Mouse (Mus musculus) hindbrain, embryonic 16.5 days (tissue): Measurements from ENCODE around the gene Cideb. TPM values are rescaled to one million over a fixed set of nuclear protein-coding genes. Genes with fewer than 3 reads are reported as not detected.
"Not testable (repeated sequence)": the region's sequence is repeated elsewhere in the genome, so short reads cannot be mapped to it uniquely, and the experiment has no call there.

Source experiments
- ATAC-seq: fragments of 200-750 bp; cut with Nextera tagmentation; 2 replicates; pipeline ENCODE4 v1.8.0; 2017; ENCODE audit warnings: moderate TSS enrichment, moderate library complexity
- H3K27ac ChIP-seq: fragments of 300-500 bp; sonication (generic); 2 replicates; pipeline ENCODE4 v1.5.1; 2014; ENCODE audit warnings: low read depth, mild to moderate bottlenecking, control low read depth, low read length, moderate library complexity
- H3K27me3 ChIP-seq: fragments of 300-500 bp; sonication (generic); replicated peaks from 2 replicates; pipeline ENCODE4 v1.6.1; 2014; ENCODE audit warnings: low read length; ENCODE audit not compliant: control insufficient read depth, insufficient read depth
- H3K36me3 ChIP-seq: fragments of 300-500 bp; sonication (generic); 2 replicates; pipeline ENCODE4 v1.6.1; 2014; ENCODE audit warnings: mild to moderate bottlenecking, low read length, moderate library complexity, mixed read lengths; ENCODE audit not compliant: control insufficient read depth, insufficient read depth
- H3K4me1 ChIP-seq: fragments of 300-500 bp; sonication (generic); 2 replicates; pipeline ENCODE4 v1.6.1; 2014; ENCODE audit warnings: low read depth, low read length; ENCODE audit not compliant: control insufficient read depth, insufficient read depth
- H3K4me2 ChIP-seq: fragments of 300-500 bp; sonication (generic); 2 replicates; pipeline ENCODE4 v1.6.1; 2014; ENCODE audit warnings: mild to moderate bottlenecking, low read length, control low read depth, moderate library complexity
- H3K4me3 ChIP-seq: fragments of 300-500 bp; sonication (generic); 2 replicates; pipeline ENCODE4 v1.5.1; 2014; ENCODE audit warnings: mild to moderate bottlenecking, low read length, control low read depth, moderate library complexity
- H3K9ac ChIP-seq: fragments of 300-500 bp; sonication (generic); 2 replicates; pipeline ENCODE4 v1.6.1; 2014; ENCODE audit warnings: low read depth, mild to moderate bottlenecking, control low read depth, low read length, moderate library complexity
- H3K9me3 ChIP-seq: fragments of 300-500 bp; sonication (generic); 2 replicates; pipeline ENCODE4 v1.6.1; 2014; ENCODE audit warnings: mild to moderate bottlenecking, low read length, moderate library complexity; ENCODE audit not compliant: control insufficient read depth
- WGBS: fragments of 180-500 bp; shearing (Covaris S2); extraction: QIAGEN DNeasy Blood & Tissue Kit; methylation state at CpG from one replicate; pipeline ENCODE4 v1.1.7; 2014; 5-methylcytosine and 5-hydroxymethylcytosine counted together
- polyA plus RNA-seq: library from polyadenylated mRNA; unstranded; fragments of >200 nt; fragmentation: Nextera tagmentation; extraction: Ambion mirVana; gene quantifications from 2 replicates; pipeline ENCODE4 v1.2.1, GENCODE M21; 2015

Gene Cideb
- polyA plus RNA-seq, 1 experiment from 2014 or later: 0.63 TPM

DNA sequence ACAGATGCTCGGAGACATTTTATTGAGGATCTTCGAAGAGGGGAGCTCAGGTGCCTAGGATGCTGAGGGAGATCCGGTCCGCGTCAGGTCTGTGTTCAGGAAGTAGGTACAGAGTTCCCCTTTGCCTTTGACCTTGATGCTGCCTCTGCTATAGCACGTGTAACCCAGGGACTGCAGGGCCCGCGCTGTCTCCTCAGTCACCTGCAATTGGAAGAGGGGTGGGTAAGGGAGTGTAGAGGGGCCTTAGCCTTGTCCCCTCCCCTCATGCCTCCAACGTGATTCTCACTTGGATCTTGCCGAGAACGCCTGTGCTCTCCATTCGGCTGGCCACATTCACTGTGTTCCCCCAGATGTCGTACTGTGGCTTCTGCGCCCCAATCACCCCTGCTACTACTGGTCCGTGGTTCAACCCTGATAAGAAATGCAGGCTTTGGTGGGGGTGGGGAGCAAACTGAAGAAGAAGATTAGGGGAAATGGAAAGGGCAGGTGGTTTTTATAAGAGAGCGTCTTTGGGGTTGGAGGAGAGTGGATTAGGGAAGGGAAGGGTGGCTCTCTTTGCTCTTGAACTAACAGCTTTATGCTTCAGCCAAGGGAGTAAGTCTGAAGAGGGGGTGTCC lies 10.9 kb upstream of the Cideb start:
- Histone ChIP-seq H3K4me2 (no peak overlapping the region), H3K27ac (no peak overlapping the region), H3K4me1 (peaks cover 8% of the 10 kb centered on the region), H3K9me3 (no peaks in the 10 kb centered on the region), H3K4me3 (no peak overlapping the region), H3K9ac (no peak overlapping the region), H3K36me3 (no peaks in the 10 kb centered on the region), H3K27me3 (peaks cover 21% of the 10 kb centered on the region)
- WGBS: 85% methylated on average over 16 of the region's 16 CpGs
- no peak for ATAC-seq

DNA sequence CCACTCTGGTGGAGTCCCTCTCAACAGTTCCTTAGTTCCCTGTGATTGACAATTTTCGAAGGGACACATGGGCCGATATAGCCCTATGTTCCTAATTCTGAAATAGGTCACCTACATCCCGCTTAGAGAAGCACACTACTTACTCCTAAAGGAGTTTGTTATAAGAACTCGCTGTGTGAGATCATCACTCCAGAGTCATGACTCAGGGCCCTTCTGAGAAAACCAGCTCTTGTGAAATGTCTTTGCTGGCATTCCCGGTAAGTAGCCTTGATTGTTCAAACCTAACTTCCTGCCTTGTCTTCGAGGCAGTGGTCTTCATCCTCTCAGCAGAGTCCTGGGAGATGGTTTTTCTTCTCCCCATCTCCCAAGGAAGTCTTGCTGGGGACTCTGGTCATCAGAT lies 10.3 kb upstream of the Cideb start:
- Histone ChIP-seq H3K4me1 (peaks cover 8% of the 10 kb centered on the region), H3K27me3 (peaks cover 22% of the 10 kb centered on the region), H3K27ac (no peak overlapping the region), H3K9me3 (no peaks in the 10 kb centered on the region), H3K36me3 (no peaks in the 10 kb centered on the region), H3K9ac (no peak overlapping the region), H3K4me2 (no peak overlapping the region), H3K4me3 (no peak overlapping the region)
- ATAC-seq: no peak
- 89% methylated on average over 6 of the region's 6 CpGs for WGBS

DNA sequence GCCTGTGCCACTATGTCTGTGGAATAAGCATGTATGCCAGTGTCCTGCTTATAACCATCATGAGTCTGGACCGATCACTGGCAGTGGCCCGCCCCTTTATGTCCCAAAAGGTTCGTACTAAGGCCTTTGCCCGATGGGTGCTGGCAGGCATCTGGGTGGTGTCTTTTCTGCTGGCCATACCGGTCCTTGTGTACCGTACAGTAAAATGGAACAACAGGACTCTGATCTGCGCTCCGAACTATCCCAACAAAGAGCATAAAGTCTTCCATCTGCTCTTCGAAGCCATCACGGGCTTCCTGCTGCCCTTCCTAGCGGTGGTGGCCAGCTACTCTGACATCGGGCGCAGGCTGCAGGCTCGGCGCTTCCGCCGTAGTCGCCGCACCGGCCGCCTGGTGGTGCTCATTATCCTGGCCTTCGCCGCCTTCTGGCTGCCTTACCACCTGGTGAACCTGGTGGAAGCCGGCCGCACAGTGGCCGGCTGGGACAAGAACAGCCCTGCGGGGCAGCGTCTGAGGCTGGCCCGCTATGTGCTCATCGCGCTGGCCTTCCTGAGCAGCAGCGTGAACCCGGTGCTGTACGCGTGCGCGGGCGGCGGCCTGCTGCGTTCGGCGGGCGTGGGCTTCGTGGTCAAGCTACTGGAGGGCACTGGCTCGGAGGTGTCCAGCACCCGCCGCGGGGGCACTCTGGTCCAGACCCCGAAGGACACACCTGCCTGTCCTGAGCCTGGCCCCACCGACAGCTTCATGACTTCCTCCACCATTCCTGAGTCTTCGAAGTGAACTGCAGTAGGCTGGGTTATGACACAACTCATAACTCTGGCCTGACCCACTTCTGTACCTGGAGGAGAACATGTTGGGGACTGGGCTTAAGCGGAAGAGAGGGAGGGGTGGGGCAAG lies 9.5 kb upstream of the Cideb start:
- peak; percentile 71 for ATAC-seq
- Histone ChIP-seq H3K4me3 (peak overlapping the region; percentile 46), H3K4me1 (peaks cover 8% of the 10 kb centered on the region), H3K9me3 (no peaks in the 10 kb centered on the region), H3K4me2 (peak overlapping the region; percentile 84), H3K36me3 (no peaks in the 10 kb centered on the region), H3K27me3 (peaks cover 23% of the 10 kb centered on the region), H3K27ac (no peak overlapping the region; the same call in 1 of the 2 replicates), H3K9ac (peak overlapping the region; percentile 70)
- WGBS: 11% methylated on average over 52 of the region's 52 CpGs

DNA sequence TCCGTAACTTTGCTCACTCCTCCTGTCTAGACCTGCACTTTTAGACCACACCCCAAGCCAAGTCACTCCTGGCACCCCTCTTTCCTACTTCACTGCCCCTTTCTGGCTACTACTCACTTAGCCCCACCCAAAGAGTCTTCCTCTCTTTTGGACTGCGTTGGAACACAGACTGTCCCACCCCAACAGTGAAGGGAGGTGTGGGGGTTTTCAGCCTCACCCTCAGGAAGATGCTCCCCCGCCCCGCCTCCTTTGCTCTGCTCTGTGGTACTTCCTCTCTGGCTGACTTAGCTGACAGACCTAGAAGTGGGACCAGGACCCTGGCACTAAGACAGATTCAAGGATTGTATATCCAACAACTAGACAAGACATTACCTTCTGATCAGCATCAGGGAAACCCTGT lies 7.4 kb upstream of the Cideb start, which contains the start of gene Ltb4r1:
TSS of gene Ltb4r1 (plus strand) at position 267 of the 400 bp plus-strand sequence.
- Histone ChIP-seq H3K9ac (no peak within 1 kb of the TSS), H3K4me2 (no peak within 1 kb of the TSS), H3K4me3 (no peak within 1 kb of the TSS), H3K27me3 (peaks cover 31% of the 10 kb centered on the region), H3K36me3 (no peaks in the 10 kb centered on the region), H3K4me1 (peaks cover 14% of the 10 kb centered on the region), H3K27ac (no peak within 1 kb of the TSS), H3K9me3 (no peaks in the 10 kb centered on the region)
- no peak for ATAC-seq
- WGBS: 76% methylated on average over 4 of the region's 4 CpGs

DNA sequence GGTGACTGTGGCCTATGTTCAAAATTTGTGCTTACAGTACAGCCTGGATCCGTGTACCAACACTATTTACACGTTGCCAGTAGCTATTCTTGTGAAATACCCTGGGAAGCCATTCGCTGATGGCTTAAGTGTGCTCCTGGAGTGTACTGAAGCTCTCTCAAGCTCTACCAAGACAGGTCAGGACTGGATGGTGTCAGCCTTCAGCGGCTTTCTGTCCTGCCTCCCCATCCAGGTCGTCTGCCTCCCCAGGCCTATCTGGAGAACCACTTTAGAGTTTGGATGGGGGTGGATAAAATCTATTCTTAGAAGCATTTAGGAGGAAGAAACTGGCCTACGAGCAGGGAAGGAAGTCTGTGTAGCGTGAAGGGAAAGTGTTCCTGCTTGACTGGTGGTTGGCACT lies 4.9 kb upstream of the Cideb start:
- H3K27me3 ChIP-seq: peaks cover 29% of the 10 kb centered on the region
- no peak overlapping the region for H3K4me3 ChIP-seq
- ATAC-seq: no peak
- no peaks in the 10 kb centered on the region for H3K9me3 ChIP-seq
- H3K4me1 ChIP-seq: peaks cover 14% of the 10 kb centered on the region
- H3K36me3 ChIP-seq: no peaks in the 10 kb centered on the region
- 53% methylated on average over 7 of the region's 7 CpGs for WGBS
- peak overlapping the region; percentile 81; the same call in 1 of the 2 replicates for H3K4me2 ChIP-seq
- H3K27ac ChIP-seq: no peak overlapping the region
- no peak overlapping the region for H3K9ac ChIP-seq

DNA sequence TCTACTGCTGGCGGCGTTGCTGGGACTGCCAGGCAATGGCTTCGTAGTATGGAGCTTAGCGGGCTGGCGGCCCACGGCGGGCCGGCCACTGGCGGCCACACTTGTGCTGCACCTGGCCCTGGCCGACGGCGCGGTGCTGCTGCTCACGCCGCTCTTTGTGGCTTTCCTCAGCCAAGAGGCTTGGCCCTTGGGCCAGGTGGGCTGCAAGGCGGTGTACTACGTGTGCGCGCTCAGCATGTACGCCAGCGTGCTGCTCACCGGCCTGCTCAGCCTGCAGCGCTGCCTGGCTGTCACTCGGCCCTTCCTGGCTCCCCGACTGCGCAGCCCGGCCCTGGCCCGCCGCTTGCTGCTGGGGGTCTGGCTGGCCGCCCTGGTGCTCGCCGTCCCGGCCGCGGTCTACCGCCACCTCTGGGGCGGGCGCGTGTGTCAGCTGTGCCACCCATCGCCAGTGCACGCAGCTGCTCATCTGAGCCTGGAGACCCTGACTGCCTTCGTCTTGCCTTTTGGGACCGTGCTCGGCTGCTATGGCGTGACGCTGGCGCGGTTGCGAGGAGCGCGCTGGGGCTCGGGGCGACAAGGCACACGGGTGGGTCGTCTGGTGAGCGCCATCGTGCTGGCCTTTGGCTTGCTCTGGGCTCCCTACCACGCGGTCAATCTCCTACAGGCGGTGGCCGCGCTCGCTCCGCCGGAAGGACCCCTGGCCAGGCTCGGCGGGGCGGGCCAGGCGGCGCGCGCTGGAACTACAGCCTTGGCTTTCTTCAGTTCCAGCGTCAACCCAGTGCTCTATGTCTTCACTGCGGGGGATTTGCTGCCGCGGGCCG lies 4.0 kb upstream of the Cideb start:
- H3K4me3 ChIP-seq: peak overlapping the region; percentile 51
- ATAC-seq: peak; percentile 74
- peak overlapping the region; percentile 75 for H3K9ac ChIP-seq
- H3K27ac ChIP-seq: peak overlapping the region; percentile 37
- 0% methylated on average over 77 of the region's 77 CpGs for WGBS
- no peaks in the 10 kb centered on the region for H3K9me3 ChIP-seq
- H3K27me3 ChIP-seq: peaks cover 27% of the 10 kb centered on the region
- no peaks in the 10 kb centered on the region for H3K36me3 ChIP-seq
- H3K4me1 ChIP-seq: peaks cover 6% of the 10 kb centered on the region
- peak overlapping the region; percentile 81 for H3K4me2 ChIP-seq

DNA sequence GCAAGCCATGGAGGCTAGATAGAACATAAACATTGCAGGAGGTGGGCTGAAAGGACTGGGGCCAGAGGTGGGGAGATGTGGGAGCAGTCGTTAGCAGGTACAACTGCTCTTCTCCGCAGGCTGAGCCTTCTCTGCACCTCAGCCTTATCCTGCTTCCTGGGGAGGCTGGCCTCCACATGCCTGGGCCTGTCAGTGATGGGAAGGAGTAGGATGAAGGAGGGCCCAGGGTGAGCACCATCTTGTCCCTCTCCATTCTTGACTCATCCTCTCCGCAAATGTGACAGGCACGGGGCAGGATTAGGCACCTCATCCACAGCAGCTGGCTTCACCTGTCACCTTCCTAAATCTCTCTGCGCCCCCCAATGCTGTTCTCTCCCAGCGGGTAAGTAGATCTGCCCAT lies 2.9 kb upstream of the Cideb start, which contains the start of gene Ltb4r2:
TSS of gene Ltb4r2 (plus strand) at position 266 of the 400 bp plus-strand sequence.
- Histone ChIP-seq H3K36me3 (no peaks in the 10 kb centered on the region), H3K27me3 (peaks cover 20% of the 10 kb centered on the region), H3K4me1 (peaks cover 6% of the 10 kb centered on the region), H3K9ac (peak within 1 kb of the TSS; percentile 75), H3K4me3 (peak within 1 kb of the TSS; percentile 51), H3K9me3 (no peaks in the 10 kb centered on the region), H3K4me2 (peak within 1 kb of the TSS; percentile 81), H3K27ac (peak within 1 kb of the TSS; percentile 37)
- WGBS: 80% methylated on average over 6 of the region's 6 CpGs
- no peak for ATAC-seq

DNA sequence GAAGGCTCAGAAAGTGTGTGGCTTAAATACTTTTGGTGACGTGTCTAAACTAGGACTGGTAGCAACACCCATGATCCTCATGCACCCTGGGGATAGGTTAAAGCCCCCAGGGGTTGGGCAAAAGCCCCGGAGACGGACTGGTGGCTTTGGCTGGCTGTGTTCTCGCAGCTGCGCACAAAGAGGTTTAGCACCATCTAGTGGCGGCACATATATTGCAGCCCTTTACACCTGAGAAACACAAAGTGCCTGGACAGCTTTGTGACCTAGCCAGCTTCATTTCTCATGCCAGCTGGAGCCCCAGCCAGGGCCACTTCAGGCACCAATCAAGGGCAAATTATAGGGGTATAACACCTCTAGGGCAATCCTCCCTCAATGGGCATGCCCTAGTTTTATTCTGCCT lies 1.9 kb upstream of the Cideb start:
- not testable (repeated sequence) for H3K9ac ChIP-seq, H3K4me3 ChIP-seq, H3K9me3 ChIP-seq, ATAC-seq, H3K27ac ChIP-seq, H3K36me3 ChIP-seq, H3K4me1 ChIP-seq
- H3K27me3 ChIP-seq: peaks cover 14% of the 10 kb centered on the region
- 7% methylated on average over 5 of the region's 6 CpGs for WGBS
- peak overlapping the region; percentile 36 for H3K4me2 ChIP-seq
